ENCODE assay signal across 13 mouse cellular contexts in the genomic region with DNA sequence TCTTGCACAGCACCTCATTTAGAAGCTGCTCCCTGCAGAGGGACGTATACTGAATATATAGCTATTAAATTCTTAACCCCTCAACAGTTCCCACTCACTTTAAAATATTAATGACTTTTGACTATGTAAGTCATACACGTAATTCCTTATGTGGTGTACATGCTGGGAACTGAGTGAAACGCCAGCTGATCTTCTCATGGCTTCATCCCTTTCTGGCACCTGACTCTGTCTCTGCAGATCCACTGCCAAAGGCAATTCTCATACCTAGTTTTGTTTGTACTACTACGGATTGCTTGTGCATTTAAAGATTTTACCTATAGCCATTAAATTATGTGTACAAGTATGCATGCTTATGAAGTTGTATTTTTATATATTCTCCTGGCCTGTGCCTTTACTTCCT.
DNase-seq lines count a peak whose midpoint lies in the region.
"Had no signal": no experiment of that assay in that cellular context is flagged by ENCODE, and none has a peak within 500 bp of the region (broad histone marks: within the 10 kb centered on the region; RNA-seq: fewer than 3 reads in every experiment).

No protein-coding gene starts in this region.

- peak; percentile 54 to 57 for DNase-seq in cerebellum, postnatal 10 days
- no peak for DNase-seq in cerebellum, adult 11 months
- peak; percentile 26 to 45 for DNase-seq in cerebellum, postnatal 14 days
- DNase-seq in cerebellum, postnatal 36 days, result no peak
- DNase-seq: adrenal gland, adult 2 months; adrenal gland, adult 8-10 months; adrenal gland, postnatal 10 days; adrenal gland, postnatal 14 days; adrenal gland, postnatal 25 days; adrenal gland, postnatal 36 days; B cell, adult 2 months; cerebellum, adult 11-12 months; cerebellum, adult 18-20 months had no signal

Comparison
In these comparisons a context has a peak if more than half of its experiments do, and no peak if none do; other contexts are left out.
1. DNase-seq: peak in cerebellum, postnatal 10 days (2 of 2) and cerebellum, postnatal 14 days (2 of 2); none in cerebellum, adult 11 months (single experiment) and cerebellum, postnatal 36 days (0 of 2).